Mouse (Mus musculus) hematopoietic stem cell, adult 5-6 weeks (primary cell): ENCODE data around the gene Tmem56. TPM values are rescaled to one million over a fixed set of nuclear protein-coding genes. Genes with fewer than 3 reads are reported as not detected.

Experiments used
- ATAC-seq, 2 experiments: fragments of 125-278 bp in 1 of 2; replicated peaks in 1 of 2; 2 replicates each; pipeline ENCODE4 v1.8.0; 2016 to 2017; ENCODE audit warnings: inconsistent platforms in 2 of 2, mild to moderate bottlenecking in 2 of 2, moderate number of reproducible peaks in 2 of 2, low read depth in 1 of 2, moderate TSS enrichment in 1 of 2; ENCODE audit not compliant: low FRiP score in 2 of 2, poor library complexity in 2 of 2, severe bottlenecking in 2 of 2, insufficient read depth in 1 of 2, low TSS enrichment in 1 of 2
- total RNA-seq: library from RNA; stranded (forward); fragments of 172-1452, 232-1000 nt; gene quantifications from 2 replicates; pipeline ENCODE4 v1.2.3, GENCODE M21; 2017

Tmem56 gene
- total RNA-seq, 1 experiment from 2014 or later, result 6.1 TPM

DNA sequence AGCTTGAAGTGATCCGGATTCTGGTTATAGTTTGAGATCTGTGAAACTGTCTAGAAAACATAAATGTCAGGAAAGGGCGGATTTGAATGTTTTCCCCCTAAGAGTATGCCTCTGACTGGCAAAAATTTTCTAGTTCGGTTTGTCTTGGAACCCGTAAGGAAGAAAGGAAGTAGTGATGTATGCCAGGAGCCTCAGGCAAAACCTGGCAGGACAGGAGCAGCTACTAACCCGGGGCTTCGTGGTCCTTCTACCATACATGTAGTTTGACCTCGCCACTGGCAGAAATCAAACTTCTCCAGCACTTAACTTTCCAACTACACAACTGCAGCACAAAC is 8.3 kb upstream of the Tmem56 start:
- no peak; a peak in 1 of 4 replicates for ATAC-seq

DNA sequence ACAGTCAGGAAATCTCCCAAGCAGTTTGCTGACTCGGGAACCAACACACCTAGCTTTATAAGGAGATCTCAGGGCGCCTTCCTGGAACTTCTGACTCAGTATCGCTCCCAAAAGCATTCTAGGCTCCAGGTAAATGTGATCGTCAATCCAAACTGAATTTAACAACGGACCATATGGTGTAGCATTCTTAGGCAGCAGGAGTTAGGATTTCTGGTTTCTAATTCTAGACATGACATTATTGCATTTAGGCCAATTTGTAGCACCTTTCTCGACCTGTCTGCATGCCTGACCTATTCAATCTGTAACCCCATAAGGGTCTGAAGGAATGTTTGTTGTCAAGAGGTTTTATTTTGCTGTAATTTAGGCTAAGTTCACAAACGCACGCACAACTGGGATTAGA is 7.8 kb upstream of the Tmem56 start:
- no peak for ATAC-seq

DNA sequence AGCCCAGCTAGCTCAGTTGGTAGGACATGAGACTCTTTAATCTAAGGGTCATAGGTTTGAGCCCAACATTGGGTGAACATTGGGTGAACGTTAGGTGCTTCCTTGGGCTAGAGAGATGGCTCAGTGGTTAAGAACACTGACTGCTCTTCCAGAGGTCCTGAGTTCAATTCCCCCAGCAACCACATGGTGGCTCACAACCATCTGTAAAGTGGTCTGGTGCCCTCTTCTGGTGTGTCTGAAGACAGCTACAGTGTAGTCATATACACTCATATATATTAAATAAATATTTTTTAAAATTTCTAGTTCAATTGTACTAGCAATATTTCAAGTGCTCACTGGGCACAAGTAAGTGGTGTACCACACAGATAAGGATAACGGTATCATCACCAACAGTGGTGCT is 4.3 kb upstream of the Tmem56 start:
- ATAC-seq, result no peak

DNA sequence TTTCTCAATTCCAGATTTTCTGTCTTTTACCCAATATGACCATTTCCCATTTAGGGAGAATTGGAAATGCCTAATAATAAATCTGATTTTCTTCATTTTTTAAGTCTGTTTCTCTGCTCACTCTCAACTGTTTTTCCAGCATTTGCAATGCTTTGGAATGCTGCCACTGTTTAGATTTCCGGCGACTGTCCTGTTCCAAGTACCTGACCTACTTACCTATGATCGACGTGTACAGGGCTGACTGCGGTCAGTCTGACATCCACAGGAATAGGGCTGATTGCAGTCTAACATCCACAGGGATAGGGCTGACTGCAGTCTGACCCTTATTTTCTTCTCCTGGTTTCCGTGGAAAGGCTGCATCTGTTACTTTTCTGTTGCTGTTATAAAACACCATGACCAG is 2.3 kb upstream of the Tmem56 start:
- ATAC-seq, result no peak

DNA sequence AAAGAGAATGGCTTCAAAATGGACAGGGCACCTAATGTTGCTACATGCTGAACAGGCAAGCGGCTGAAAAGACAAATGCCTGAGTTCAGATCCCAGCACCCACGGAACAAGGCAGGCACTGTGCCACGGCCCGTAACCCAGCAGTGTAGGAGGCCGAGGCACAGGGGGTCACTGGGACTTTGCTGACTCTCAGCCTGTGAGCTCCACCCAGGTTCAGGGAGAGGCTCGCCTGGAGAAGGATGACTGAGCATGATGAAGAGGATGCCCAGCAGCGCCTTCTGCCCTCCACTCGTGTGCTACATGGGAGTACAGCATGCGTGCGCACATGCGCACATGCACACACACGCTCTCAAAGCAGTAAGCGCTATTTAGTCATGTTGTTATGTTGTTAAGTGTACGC is 3.2 kb downstream of the Tmem56 start:
- no peak for ATAC-seq

DNA sequence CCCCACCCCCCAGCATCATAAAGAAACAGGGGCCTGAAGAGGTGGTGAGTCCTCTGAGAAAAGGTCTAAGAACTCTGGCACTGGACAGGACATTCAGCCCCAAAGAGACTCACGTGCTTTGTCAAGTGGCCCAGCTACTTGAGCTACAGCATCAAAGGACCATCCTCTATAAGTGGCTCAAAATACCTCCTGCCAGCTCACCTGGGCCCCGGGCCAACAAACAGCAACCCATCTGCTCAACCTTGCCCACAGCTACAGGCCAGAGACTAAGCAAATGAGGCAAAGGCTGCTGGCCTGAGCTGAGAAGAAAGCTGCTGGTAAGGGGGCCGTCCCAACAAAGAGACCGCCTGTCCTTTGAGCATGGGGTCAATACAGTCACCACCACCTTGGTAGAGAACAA is 5.3 kb downstream of the Tmem56 start:
- ATAC-seq, result no peak

DNA sequence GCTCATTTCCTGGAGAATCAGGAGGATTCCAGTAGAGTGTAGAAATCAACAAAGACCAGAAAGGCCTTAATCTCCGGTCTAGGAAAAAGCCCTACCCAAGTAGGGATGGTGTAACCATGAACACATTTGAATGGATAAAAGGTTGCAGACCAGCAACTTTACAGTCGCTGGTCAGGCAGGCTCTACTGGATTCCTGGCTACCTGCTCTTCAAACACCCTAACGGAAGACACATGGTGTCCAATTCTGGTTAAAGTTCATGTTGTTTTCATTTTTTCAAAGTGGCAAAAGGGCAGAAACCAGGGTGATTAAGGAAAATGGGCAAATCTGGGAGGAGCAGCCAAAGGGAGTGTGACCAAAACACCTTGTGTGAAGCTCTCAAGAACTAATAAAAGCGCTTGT is 5.9 kb downstream of the Tmem56 start:
- no peak for ATAC-seq

DNA sequence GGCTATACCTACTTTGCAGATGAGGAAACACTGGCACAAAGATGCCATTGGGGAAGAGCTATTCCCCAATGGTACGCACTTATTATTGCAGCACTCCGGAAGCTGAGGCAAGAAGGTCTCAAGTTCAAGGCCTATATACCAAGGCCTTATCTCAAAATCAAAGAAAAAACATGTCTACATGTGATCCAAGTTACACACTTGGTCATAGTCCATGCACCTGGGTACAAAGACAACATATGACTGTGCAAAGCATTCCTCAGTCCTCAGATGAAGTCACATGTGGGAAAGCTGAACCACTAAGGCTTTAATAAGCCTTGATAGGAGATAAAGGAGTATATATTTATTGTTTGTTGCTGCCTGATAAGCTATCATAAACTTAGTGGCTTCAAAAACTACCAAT is 8.9 kb downstream of the Tmem56 start:
- ATAC-seq, result no peak

DNA sequence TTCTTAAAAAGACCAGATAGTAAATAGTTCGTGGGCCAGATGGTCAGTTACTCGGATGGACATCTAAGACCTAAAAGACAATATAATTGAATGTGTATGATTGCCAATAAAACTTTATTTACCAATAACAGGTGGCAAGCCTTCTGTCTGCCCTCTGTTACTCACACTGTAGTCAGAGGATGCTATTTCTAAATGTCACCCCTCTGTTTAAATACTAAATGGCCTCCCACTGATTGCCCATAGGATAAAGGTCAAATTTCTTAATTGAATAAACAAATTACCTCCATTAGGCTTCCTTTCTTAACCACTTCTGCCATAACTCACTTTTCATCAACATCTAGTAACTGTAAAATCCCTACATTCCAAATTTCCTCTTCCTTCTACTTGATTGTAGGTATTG is 10.3 kb downstream of the Tmem56 start:
- no peak for ATAC-seq

DNA sequence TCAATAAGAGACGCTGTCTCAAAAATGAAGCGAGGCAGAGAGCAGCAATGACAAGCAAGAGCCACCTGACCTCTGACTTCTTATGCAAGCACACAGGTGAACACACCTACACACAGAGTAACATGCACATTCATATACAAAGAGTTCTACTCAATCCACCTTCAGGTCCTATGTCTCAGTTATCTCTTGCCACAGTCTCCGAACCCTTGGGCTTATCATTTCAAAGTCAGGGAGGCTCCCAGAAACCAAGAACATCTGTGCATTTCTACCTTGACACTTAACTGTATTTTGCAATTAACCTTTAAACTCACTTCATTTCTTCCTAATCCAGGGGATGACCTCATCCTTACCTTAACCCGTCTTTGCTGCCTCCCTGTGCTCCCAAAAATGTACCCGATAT is 15.6 kb downstream of the Tmem56 start:
- no peak for ATAC-seq

DNA sequence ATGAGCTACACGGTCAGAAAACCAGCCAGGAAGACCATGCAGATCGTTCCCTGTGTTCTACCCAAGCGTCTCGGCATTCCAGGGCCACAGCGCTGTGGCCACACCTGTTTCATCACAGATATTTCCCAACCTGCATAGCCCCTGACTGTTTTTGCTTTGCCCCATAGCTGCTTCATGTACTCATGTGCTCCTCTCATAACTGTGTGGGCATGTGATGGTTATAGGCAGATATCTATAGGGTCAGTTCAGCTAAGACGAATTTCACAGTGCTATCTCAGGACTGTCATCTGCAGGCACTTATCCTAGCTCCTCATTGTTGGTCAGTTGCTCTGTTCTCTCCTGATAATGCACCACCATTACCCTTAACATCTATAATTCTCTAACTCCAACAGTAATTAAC is 18.7 kb downstream of the Tmem56 start:
- ATAC-seq, result no peak; a peak in 1 of 4 replicates

DNA sequence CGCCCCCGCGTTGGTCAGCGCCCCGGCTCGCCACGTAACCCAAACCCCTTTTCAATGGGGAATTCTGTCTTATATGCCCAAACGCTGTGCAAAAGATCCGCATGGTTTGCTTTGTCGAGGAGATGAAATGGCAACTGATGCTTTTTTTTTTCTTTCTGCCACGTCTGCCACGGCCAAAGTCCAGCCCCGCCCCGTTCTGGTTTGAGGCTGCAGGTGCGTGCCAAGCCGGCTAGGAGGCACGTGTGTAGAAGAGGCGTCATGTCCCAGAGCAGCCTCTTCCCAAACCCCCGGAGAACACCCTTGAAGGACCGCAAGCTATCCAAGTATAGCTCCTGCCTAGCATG is 19.7 kb downstream of the Tmem56 start:
- peak in 1 of 2 experiments; percentile 27; a peak in 1 of 4 replicates for ATAC-seq

DNA sequence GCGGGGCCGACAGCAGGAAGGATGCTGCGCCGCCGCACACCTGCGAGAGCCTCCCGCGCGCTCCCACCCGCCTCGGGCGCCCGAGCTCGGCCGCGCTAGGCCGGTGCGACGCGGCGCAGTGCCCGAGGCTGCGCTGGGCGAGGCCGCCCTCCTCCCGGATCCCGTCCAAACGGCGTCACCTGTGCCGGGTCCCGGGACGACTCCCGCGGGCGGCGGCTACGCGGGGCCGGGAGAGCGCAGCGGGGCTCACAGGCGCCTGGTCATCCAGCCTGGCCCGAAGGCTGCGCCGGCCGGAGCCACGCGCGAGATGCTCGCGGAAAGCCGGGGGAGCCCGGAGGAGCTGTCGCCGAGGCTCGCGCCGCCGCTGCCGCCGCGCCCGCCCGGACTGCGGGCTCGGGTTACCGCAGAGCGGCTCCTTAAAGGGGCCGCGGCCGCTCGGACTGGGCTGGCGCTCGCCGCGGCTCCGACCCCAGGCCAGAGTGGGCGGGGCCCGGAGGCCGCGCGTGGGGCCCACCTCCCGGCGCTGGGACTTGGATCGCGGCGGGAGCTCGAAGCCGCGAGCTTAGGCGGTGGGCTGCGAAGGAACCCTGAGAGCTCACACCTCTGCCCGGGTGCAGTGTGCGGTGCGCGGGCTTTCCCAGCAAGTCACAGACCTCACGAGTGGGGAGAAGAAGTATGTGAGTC is 20.2 kb downstream of the Tmem56 start:
- peak in 1 of 2 experiments; percentile 17; a peak in 1 of 4 replicates for ATAC-seq

DNA sequence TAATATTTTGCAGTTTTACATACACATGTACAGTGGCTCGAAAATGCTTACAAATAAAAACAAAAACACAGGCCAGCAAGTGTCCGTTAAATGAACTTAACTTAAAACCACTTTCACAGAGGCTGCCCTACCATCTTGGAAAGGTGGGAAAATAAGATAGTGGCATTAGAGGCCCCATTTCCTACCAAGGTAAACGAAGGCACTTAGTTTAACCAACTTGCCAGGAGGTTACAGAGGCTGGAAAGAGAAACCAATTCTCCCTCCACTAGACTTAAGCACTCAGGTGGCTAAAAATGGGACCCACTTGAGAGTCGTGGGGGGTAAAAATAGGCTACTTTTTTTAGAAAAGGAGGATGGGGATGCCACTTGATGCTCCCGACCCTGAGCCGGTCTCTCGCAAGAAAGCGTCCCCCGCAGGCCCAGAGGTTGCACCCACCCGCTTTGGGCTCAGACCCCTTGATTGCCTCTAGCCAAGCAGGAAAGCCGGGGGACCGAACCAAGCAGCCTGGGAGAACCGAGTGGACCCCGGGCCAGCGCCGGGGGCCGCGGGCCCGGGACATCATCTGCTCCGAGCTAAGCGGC is 20.9 kb downstream of the Tmem56 start:
- ATAC-seq, result no peak

DNA sequence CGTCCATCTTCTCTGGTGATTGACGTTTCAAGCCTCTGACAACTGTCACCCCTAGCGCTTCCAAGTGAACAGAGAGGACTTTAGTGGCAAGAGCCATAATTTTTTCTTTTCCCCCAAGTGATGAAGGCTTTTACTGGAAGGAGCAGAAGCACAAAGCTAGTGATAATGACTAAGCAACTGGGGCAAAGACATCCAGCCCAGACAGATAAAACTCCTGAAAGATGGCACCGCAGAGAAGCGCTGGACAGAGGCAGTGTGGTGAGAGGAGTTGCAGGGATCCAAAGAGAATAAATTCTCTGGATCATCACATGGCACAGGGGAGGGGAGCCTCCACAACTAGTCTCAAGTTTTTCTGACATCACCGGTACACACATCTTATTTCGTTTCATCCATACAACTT is 21.6 kb downstream of the Tmem56 start:
- ATAC-seq, result no peak

DNA sequence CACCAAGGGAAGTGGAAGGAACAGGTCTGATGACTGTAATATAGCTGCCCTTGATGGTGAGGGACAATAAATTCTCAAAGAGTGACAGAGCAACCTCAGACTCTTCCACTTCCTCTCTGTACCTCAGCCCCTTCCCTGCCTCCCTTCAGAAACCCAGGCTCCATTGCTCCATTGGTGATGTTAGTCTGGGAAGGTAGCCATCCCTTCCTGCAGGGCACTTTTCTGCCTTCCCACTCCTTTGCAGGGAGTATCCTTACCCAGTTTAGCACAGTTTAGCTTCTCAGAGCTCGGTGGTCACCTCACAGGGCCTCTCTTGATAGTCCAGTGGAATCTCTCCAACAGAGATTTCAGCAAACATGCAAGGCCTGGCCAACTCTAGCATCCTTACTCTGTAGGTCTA is 22.1 kb downstream of the Tmem56 start:
- ATAC-seq, result peak in 1 of 2 experiments; percentile 20; a peak in 1 of 4 replicates

DNA sequence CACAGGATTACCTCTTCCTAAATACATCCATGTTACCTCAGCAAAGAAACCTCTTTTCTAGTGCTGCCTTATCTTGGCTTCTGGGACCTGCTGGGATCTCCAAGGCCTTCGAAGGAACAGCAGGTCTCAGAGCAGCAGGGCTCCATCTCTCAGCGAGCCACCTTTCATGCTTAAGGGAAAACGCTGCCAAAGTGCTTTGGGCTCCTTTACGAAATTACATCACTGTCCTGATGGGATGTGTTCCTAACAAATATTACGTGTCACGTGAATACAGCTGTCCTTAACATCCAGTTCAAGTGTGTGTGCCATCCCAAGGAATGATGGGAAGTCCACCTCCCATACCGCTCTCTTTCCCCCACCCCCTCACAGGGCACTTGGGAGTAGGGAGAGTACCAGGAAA is 22.9 kb downstream of the Tmem56 start:
- ATAC-seq, result no peak

DNA sequence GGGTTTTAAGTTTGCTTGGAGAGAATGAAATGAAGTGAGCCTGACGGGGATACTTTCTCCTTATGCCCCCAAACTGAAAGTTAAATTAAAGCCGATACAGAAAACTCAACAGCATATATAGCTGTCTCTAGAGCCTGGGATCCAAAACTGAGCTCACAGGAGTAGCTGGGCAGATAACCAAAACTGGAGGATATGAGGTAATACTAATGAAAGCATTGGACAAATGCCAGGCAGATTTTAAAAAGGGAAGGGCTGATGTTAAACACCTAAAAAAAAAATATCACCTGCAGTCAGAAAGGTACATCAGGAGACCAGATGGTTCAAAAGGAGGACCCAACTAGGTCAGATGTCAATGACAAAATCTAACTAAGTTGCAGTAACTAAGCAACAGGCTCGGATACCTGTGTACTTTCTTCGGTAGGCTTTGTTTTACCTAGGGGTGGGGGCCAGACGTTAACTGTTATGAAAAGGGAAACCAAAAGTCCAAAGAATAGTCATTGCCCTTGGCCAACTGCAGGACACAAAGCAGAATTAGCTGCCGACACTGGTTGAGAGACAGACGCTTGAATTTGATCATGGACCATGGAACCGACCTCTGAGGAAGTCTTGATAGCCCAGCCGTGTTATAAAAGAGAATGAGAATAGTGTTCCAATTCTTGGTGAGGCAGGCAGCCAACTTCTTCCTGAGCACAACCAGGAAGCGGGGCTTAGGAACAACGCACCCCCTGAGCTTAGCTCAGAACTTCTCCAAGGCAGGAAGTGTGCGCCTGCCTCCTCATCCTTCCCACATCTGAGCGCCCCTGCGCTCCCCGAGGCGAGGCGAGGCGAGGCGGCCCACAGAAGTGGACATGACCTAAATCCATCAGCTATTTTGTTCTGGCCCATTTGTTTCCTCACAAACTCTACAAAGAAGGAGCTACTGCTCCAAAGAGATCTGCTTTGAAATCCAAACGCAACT is 24.1 kb downstream of the Tmem56 start:
- ATAC-seq, result peak; percentile 33 to 35; a peak in 2 of 4 replicates
